Comparison of ENCODE assay signal across 8 mouse cellular contexts in the genomic region with DNA sequence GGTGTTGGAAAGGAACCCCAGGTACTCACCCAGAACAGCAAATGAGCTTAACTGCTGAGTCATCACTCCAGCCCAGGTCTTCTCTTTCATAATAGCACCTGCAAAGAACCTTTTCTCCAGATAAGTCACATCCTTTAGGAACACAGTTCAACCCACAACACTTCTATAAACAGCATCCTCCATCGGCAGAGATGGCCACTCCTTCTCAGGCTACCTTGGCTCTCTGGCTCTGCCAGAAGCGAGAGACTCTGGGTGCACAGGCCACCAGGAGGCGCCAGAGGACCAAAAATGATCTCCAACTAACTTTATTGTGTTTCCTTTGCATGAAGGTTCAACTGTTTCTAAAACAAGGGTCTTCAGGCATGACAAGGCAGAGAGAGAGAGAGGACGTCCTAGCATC. TPM values are rescaled to one million over a fixed set of nuclear protein-coding genes. Genes with fewer than 3 reads are reported as not detected.
A peak's percentile ranks its signal among the peaks of the same experiment; 100 is the strongest.
DNase-seq lines count a peak whose midpoint lies in the region; ATAC-seq and TF ChIP-seq lines count a peak whose summit lies in the region.

No protein-coding gene starts in this region.

- peak; percentile 76 for TF ChIP-seq EP300 in heart, adult 2 months (IDR thresholded peaks at IDR 0.05; ENCODE audit: insufficient read depth, low read depth, low read length)

- no peaks in the 10 kb centered on the region for H3K79me2 ChIP-seq in heart, adult 2 months (replicated peaks; ENCODE audit: control insufficient read depth, insufficient read depth, low read length)

- H3K4me3 ChIP-seq in heart, adult 2 months = no peak overlapping the region
- H3K4me3 ChIP-seq in heart, embryonic 12.5 days = no peak overlapping the region
- no peak overlapping the region for H3K4me3 ChIP-seq in forebrain, embryonic 15.5 days
- H3K4me3 ChIP-seq in hindbrain, embryonic 16.5 days (ENCODE audit: low read length) = no peak overlapping the region
- no peak overlapping the region for H3K4me3 ChIP-seq in midbrain, embryonic 16.5 days (ENCODE audit: low read depth, low read length)

- no peaks in the 10 kb centered on the region for H3K9me3 ChIP-seq in heart, embryonic 12.5 days (replicated peaks)
- no peaks in the 10 kb centered on the region for H3K9me3 ChIP-seq in forebrain, embryonic 15.5 days
- no peaks in the 10 kb centered on the region for H3K9me3 ChIP-seq in hindbrain, embryonic 16.5 days (ENCODE audit: control insufficient read depth, low read length)
- H3K9me3 ChIP-seq in midbrain, embryonic 16.5 days (replicated peaks; ENCODE audit: control insufficient read depth, low read length, poor library complexity, severe bottlenecking) = no peaks in the 10 kb centered on the region

- intact Hi-C loops in heart, adult 2 months (cut with DNase I) = loop anchor here (1.0 to 10.0 kb wide), 3 partner anchors 42 to 575 kb away; no protein-coding TSS in a partner anchor

- peaks cover 3% of the 10 kb centered on the region for H3K4me1 ChIP-seq in heart, adult 2 months (ENCODE audit: control insufficient read depth, insufficient read depth, low read length)
- no peaks in the 10 kb centered on the region for H3K4me1 ChIP-seq in heart, embryonic 12.5 days (replicated peaks)
- no peaks in the 10 kb centered on the region; the same call in 1 of the 2 replicates for H3K4me1 ChIP-seq in forebrain, embryonic 15.5 days
- no peaks in the 10 kb centered on the region; the same call in 1 of the 2 replicates for H3K4me1 ChIP-seq in hindbrain, embryonic 16.5 days (ENCODE audit: control insufficient read depth, insufficient read depth, low read depth, low read length)
- H3K4me1 ChIP-seq in midbrain, embryonic 16.5 days (ENCODE audit: control insufficient read depth, insufficient read depth, low read length) = no peaks in the 10 kb centered on the region; the same call in 1 of the 2 replicates

- no peaks in the 10 kb centered on the region for H3K36me3 ChIP-seq in heart, adult 2 months (ENCODE audit: control insufficient read depth, insufficient read depth, low read length)
- H3K36me3 ChIP-seq in heart, embryonic 12.5 days = no peaks in the 10 kb centered on the region
- H3K36me3 ChIP-seq in forebrain, embryonic 15.5 days = no peaks in the 10 kb centered on the region
- H3K36me3 ChIP-seq in hindbrain, embryonic 16.5 days (ENCODE audit: control insufficient read depth, insufficient read depth, low read length) = no peaks in the 10 kb centered on the region
- H3K36me3 ChIP-seq in midbrain, embryonic 16.5 days (ENCODE audit: control insufficient read depth, insufficient read depth, low read length) = no peaks in the 10 kb centered on the region

- no peaks in the 10 kb centered on the region for H3K27me3 ChIP-seq in heart, adult 2 months (ENCODE audit: control insufficient read depth, insufficient read depth, low read length)
- H3K27me3 ChIP-seq in heart, embryonic 12.5 days (replicated peaks) = peaks cover 26% of the 10 kb centered on the region
- H3K27me3 ChIP-seq in forebrain, embryonic 15.5 days = no peaks in the 10 kb centered on the region
- H3K27me3 ChIP-seq in hindbrain, embryonic 16.5 days (replicated peaks; ENCODE audit: control insufficient read depth, insufficient read depth, low read length) = no peaks in the 10 kb centered on the region
- no peaks in the 10 kb centered on the region for H3K27me3 ChIP-seq in midbrain, embryonic 16.5 days (ENCODE audit: control insufficient read depth, insufficient read depth, low read depth, low read length)

- H3K9ac ChIP-seq in heart, adult 2 months (ENCODE audit: low read depth, low read length) = no peak overlapping the region
- H3K9ac ChIP-seq in heart, embryonic 12.5 days = no peak overlapping the region
- no peak overlapping the region for H3K9ac ChIP-seq in forebrain, embryonic 15.5 days (replicated peaks)
- H3K9ac ChIP-seq in hindbrain, embryonic 16.5 days (ENCODE audit: low read depth, low read length) = no peak overlapping the region
- H3K9ac ChIP-seq in midbrain, embryonic 16.5 days (ENCODE audit: low read depth, low read length) = no peak overlapping the region

- H3K27ac ChIP-seq in heart, adult 2 months = no peak overlapping the region
- H3K27ac ChIP-seq in heart, embryonic 12.5 days (ENCODE audit: poor library complexity, severe bottlenecking) = no peak overlapping the region
- no peak overlapping the region for H3K27ac ChIP-seq in forebrain, embryonic 15.5 days (replicated peaks)
- H3K27ac ChIP-seq in hindbrain, embryonic 16.5 days (ENCODE audit: low read depth, low read length) = no peak overlapping the region
- no peak overlapping the region for H3K27ac ChIP-seq in midbrain, embryonic 16.5 days (ENCODE audit: low read length)

- peak; percentile 99 for TF ChIP-seq CTCF in heart, adult 2 months (IDR thresholded peaks at IDR 0.05)

- no peak overlapping the region for H3K4me2 ChIP-seq in heart, embryonic 12.5 days
- no peak overlapping the region for H3K4me2 ChIP-seq in forebrain, embryonic 15.5 days (replicated peaks)
- no peak overlapping the region for H3K4me2 ChIP-seq in hindbrain, embryonic 16.5 days (ENCODE audit: low read length)
- no peak overlapping the region for H3K4me2 ChIP-seq in midbrain, embryonic 16.5 days (ENCODE audit: low read length)

- no peak for ATAC-seq in heart, embryonic 12.5 days (ENCODE audit: insufficient number of reproducible peaks, low FRiP score)
- 0 out of 2 replicates have a peak, but pooled peaks have one; percentile 31 for ATAC-seq in cerebellum, adult (ENCODE audit: insufficient number of reproducible peaks, low FRiP score, low TSS enrichment)
- 0 out of 2 replicates have a peak, but pooled peaks have one; percentile 29 for ATAC-seq in forebrain, embryonic 15.5 days (replicated peaks)
- peak; percentile 63; the same call in 1 of the 2 replicates for ATAC-seq in hindbrain, embryonic 16.5 days
- peak; percentile 60; the same call in 1 of the 2 replicates for ATAC-seq in midbrain, embryonic 16.5 days

- WGBS in heart, adult 2 months = under 1% methylated on average over 4 of the region's 4 CpGs
- WGBS in heart, embryonic 12.5 days = 0% methylated on average over 4 of the region's 4 CpGs
- WGBS in forebrain, embryonic 15.5 days = 0% methylated on average over 4 of the region's 4 CpGs
- WGBS in hindbrain, embryonic 16.5 days = 1% methylated on average over 4 of the region's 4 CpGs
- WGBS in midbrain, embryonic 16.5 days = 1% methylated on average over 4 of the region's 4 CpGs

- TF ChIP-seq POLR2A in heart, adult 2 months (IDR thresholded peaks at IDR 0.05; ENCODE audit: insufficient read depth, low read depth, low read length) = no peak

- peak; percentile 78 to 88 for DNase-seq in heart, adult 2 months
- DNase-seq in left cerebral cortex, adult 8-10 months (ENCODE audit: low spot score in 2 of 2) = peak; percentile 72 to 92
- peak; percentile 58 to 76 for DNase-seq in spleen, postnatal 14 days (ENCODE audit: low spot score in 2 of 2)

RNA-seq across cellular contexts. Expression of gene Rab4a, which starts 15.8 kb away (rescaled TPM):
- 1 to 10 TPM; 7.7 to 8.4 TPM for total RNA-seq in heart, adult 2 months (2021)
- polyA plus RNA-seq in heart, adult 2 months (2012; rRNA removed) = 10.6 and 12.7 TPM in 2 replicates
- 42.3 and 47.2 TPM in 2 replicates for polyA plus RNA-seq in heart, embryonic 12.5 days (2016; fragmentation: Nextera tagmentation; extraction: Ambion mirVana)
- 78.2 and 78.5 TPM in 2 replicates for polyA plus RNA-seq in forebrain, embryonic 15.5 days (2015; fragmentation: Nextera tagmentation; extraction: Ambion mirVana)
- polyA plus RNA-seq in hindbrain, embryonic 16.5 days (2015; fragmentation: Nextera tagmentation; extraction: Ambion mirVana) = 86.1 and 87.4 TPM in 2 replicates
- 10 to 100 TPM; 42.5 to 47.9 (median 45.1) TPM for total RNA-seq in left cerebral cortex, adult 8-10 months (2022)
- polyA plus RNA-seq in midbrain, embryonic 16.5 days (2015; fragmentation: Nextera tagmentation; extraction: Ambion mirVana) = 79.2 and 81.0 TPM in 2 replicates
